8 mouse cellular contexts compared by ENCODE assay signal in genomic region chr9:65195621-65195981, GRCm38 (mm10). TPM values are rescaled to one million over a fixed set of nuclear protein-coding genes. Genes with fewer than 3 reads are reported as not detected.
DNase-seq lines count a peak whose midpoint lies in the region; ATAC-seq lines count a peak whose summit lies in the region.

No protein-coding gene starts in this region.

- ATAC-seq in heart, embryonic 12.5 days (ENCODE audit: insufficient number of reproducible peaks, low FRiP score), result no peak
- no peak for ATAC-seq in lung, embryonic 15.5 days (ENCODE audit: borderline replicate concordance, extremely low read depth, low FRiP score, low TSS enrichment)

- 9% methylated on average over 8 of the region's 8 CpGs for WGBS in heart, embryonic 12.5 days
- 18% methylated on average over 8 of the region's 8 CpGs for WGBS in lung, embryonic 15.5 days

- peak; percentile 58 for DNase-seq in thymus, postnatal 0 days (ENCODE audit: low spot score)
- DNase-seq in thymus, postnatal 10 days (ENCODE audit: low spot score in 2 of 2), result no peak
- DNase-seq in cerebellum, postnatal 25 days, result peak; percentile 45 to 61
- DNase-seq in kidney, adult 9 months, result peak; percentile 64
- peak; percentile 62 for DNase-seq in skeletal muscle tissue, adult 2 months (ENCODE audit: low read depth, low spot score)
- DNase-seq in urinary bladder, postnatal 14 days (ENCODE audit: low spot score), result no peak

- H3K27me3 ChIP-seq in heart, embryonic 12.5 days (replicated peaks), result no peaks in the 10 kb centered on the region
- H3K27me3 ChIP-seq in lung, embryonic 15.5 days, result no peaks in the 10 kb centered on the region

- H3K4me1 ChIP-seq in heart, embryonic 12.5 days (replicated peaks), result peaks cover 39% of the 10 kb centered on the region
- H3K4me1 ChIP-seq in lung, embryonic 15.5 days, result peaks cover 48% of the 10 kb centered on the region

- H3K27ac ChIP-seq in heart, embryonic 12.5 days (ENCODE audit: poor library complexity, severe bottlenecking), result peak overlapping the region; percentile 93
- peak overlapping the region; percentile 88 for H3K27ac ChIP-seq in lung, embryonic 15.5 days

- H3K9me3 ChIP-seq in heart, embryonic 12.5 days (replicated peaks), result no peaks in the 10 kb centered on the region
- H3K9me3 ChIP-seq in lung, embryonic 15.5 days, result no peaks in the 10 kb centered on the region

- no peak overlapping the region for H3K4me3 ChIP-seq in heart, embryonic 12.5 days
- H3K4me3 ChIP-seq in lung, embryonic 15.5 days, result no peak overlapping the region

- H3K4me2 ChIP-seq in heart, embryonic 12.5 days, result peak overlapping the region; percentile 37
- peak overlapping the region; percentile 21; the same call in 1 of the 2 replicates for H3K4me2 ChIP-seq in lung, embryonic 15.5 days

- H3K9ac ChIP-seq in heart, embryonic 12.5 days, result peak overlapping the region; percentile 65
- H3K9ac ChIP-seq in lung, embryonic 15.5 days, result peak overlapping the region; percentile 13; the same call in 1 of the 2 replicates

- no peaks in the 10 kb centered on the region for H3K36me3 ChIP-seq in heart, embryonic 12.5 days
- no peaks in the 10 kb centered on the region for H3K36me3 ChIP-seq in lung, embryonic 15.5 days

RNA-seq across cellular contexts. Expression of gene Parp16, which starts 0.4 kb away (rescaled TPM):
- polyA plus RNA-seq in thymus, postnatal 0 days (2015; fragmentation: Nextera tagmentation; extraction: Ambion mirVana), result 6.0 and 7.3 TPM in 2 replicates
- polyA plus RNA-seq in heart, embryonic 12.5 days (2016; fragmentation: Nextera tagmentation; extraction: Ambion mirVana), result 5.0 and 5.8 TPM in 2 replicates
- polyA plus RNA-seq in lung, embryonic 15.5 days (2015; fragmentation: Nextera tagmentation; extraction: Ambion mirVana), result 5.4 and 5.6 TPM in 2 replicates

RNA-seq across cellular contexts. Expression of gene Igdcc3, which starts 54.6 kb away (rescaled TPM):
- 0.09 TPM in 1 of 2 replicates, not detected in the other for polyA plus RNA-seq in thymus, postnatal 0 days (2015; fragmentation: Nextera tagmentation; extraction: Ambion mirVana)
- polyA plus RNA-seq in heart, embryonic 12.5 days (2016; fragmentation: Nextera tagmentation; extraction: Ambion mirVana), result 4.8 and 5.5 TPM in 2 replicates
- 1.8 and 2.0 TPM in 2 replicates for polyA plus RNA-seq in lung, embryonic 15.5 days (2015; fragmentation: Nextera tagmentation; extraction: Ambion mirVana)

Comparison
In these comparisons a context has a peak if more than half of its experiments do, and no peak if none do; other contexts are left out.
1. DNase-seq: peak in thymus, postnatal 0 days (single experiment), cerebellum, postnatal 25 days (2 of 2), kidney, adult 9 months (single experiment) and skeletal muscle tissue, adult 2 months (single experiment); none in thymus, postnatal 10 days (0 of 2) and urinary bladder, postnatal 14 days (single experiment).